Mouse (Mus musculus) embryo, embryonic 10 days (tissue): ENCODE results near the gene Gm10377.
"Not testable (repeated sequence)": the region's sequence is repeated elsewhere in the genome, so short reads cannot be mapped to it uniquely, and the experiment has no call there.

Experiments used
- DNase-seq: peaks from one replicate; pipeline ENCODE4 v3.0.0-alpha.2; 2015; ENCODE audit warnings: low spot score

Gm10377 gene

DNA sequence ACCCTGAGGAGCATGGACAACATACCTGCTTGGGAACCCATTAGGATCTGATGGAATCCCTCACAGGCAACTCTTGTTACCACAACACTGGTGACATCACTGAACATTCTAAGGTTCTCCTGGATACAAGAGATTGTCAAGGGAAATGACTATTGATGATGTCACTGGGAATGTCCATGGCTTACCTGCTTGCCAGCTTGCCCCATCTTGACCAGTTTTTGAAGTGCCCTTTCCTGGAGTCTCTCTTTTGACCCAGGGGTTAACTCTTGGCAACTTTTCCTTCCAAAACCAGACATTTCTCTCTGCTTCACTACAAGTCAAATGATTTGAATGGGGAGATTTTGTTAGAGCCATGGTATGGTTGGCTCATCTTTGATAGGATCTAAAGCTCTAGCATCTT is at the start of gene Gm10377:
Gm10377 (minus strand) TSS at position 101 of the 400 bp plus-strand sequence.
- not testable (repeated sequence) for DNase-seq

DNA sequence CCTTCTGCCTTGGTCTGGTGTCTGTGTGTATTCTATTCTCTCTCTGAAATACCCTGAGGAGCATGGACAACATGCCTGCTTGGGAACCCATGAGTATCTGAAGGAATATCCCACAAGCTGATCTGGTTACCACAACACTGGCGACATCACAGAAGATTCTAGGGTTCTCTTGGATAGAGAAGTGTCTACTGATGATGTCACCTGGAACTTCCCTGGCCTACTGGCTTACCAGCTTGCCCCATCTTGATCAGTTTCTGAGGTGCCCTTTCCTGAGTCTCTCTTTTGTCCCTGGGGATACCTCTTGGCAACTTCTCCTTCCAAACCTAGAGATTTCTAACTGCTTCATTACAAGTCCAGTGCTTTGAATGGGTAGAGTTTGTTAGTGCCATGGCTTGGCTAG is 29.1 kb downstream of the Gm10377 start, which contains the start of gene Gm3015:
Gm3015 (minus strand) TSS at position 101 of the 400 bp plus-strand sequence.
- DNase-seq = not testable (repeated sequence)
